Mouse (Mus musculus): ENCODE data around the gene Naa30. TPM values are rescaled to one million over a fixed set of nuclear protein-coding genes. Genes with fewer than 3 reads are reported as not detected.

Gene Naa30
- total and polyA plus RNA-seq, 3 experiments = 15.9 to 32.6 (median 18.7) TPM

GRCm38 (mm10) chr14:49226471-49226870 is 54.4 kb downstream of the Naa30 start:
- H3K36me3 ChIP-seq (ENCODE audit: control insufficient read depth in 1 of 2, insufficient read depth in 2 of 2, low read length in 2 of 2) = no peaks in the 10 kb centered on the region
- no peak overlapping the region for H3K27ac ChIP-seq (ENCODE audit: control insufficient read depth, low read depth, low read length)
- no peaks in the 10 kb centered on the region for H3K79me2 ChIP-seq (ENCODE audit: control insufficient read depth, insufficient read depth, low read length, poor library complexity)
- no peaks in the 10 kb centered on the region for H3K27me3 ChIP-seq (ENCODE audit: control insufficient read depth in 1 of 2, insufficient read depth in 2 of 2, low read length in 2 of 2)
- H3K9ac ChIP-seq (ENCODE audit: control insufficient read depth, low read depth, low read length, poor library complexity, severe bottlenecking) = no peak overlapping the region
- no peak overlapping the region for H3K4me3 ChIP-seq (ENCODE audit: control insufficient read depth in 1 of 2, insufficient read depth in 1 of 2, low read depth in 2 of 2, low read length in 2 of 2)
- DNase-seq (ENCODE audit: low read depth, low spot score) = no peak
- no peaks in the 10 kb centered on the region for H3K9me3 ChIP-seq (replicated peaks; ENCODE audit: insufficient read depth, low read length)
- no peaks in the 10 kb centered on the region for H3K4me1 ChIP-seq (ENCODE audit: control insufficient read depth in 1 of 2, insufficient read depth in 2 of 2, low read length in 2 of 2)
- TF ChIP-seq E2F4 (IDR thresholded peaks at IDR 0.05; ENCODE audit: borderline replicate concordance, low read depth, low read length) (no peak), GABPA (IDR thresholded peaks at IDR 0.05; ENCODE audit: low read depth, low read length) (no peak), BHLHE40 (IDR thresholded peaks at IDR 0.05; ENCODE audit: borderline replicate concordance, low read depth, low read length) (no peak), NRF1 (IDR thresholded peaks at IDR 0.05; ENCODE audit: insufficient read depth, low read depth, low read length, poor library complexity, severe bottlenecking) (no peak), ELF1 (IDR thresholded peaks at IDR 0.05; ENCODE audit: low read depth, low read length) (no peak), POLR2A (IDR thresholded peaks at IDR 0.05; ENCODE audit: control insufficient read depth in 1 of 2, insufficient read depth in 1 of 2, low read depth in 1 of 2, low read length in 2 of 2, poor library complexity in 1 of 2) (no peak), ZKSCAN1 (IDR thresholded peaks at IDR 0.05; ENCODE audit: low read depth, low read length) (no peak), CHD1 (IDR thresholded peaks at IDR 0.05; ENCODE audit: low read depth, low read length) (no peak)

- no peak overlapping the region for H3K27ac ChIP-seq (ENCODE audit: control insufficient read depth, low read depth, low read length)
- H3K79me2 ChIP-seq (ENCODE audit: control insufficient read depth, insufficient read depth, low read length, poor library complexity) = no peaks in the 10 kb centered on the region
- no peak for TF ChIP-seq USF1 (IDR thresholded peaks at IDR 0.05; ENCODE audit: low read depth, low read length)
- no peak for TF ChIP-seq ETS1 (IDR thresholded peaks at IDR 0.05; ENCODE audit: low read depth, low read length)
- no peak for TF ChIP-seq SMC3 (IDR thresholded peaks at IDR 0.05; ENCODE audit: low read depth, low read length)
- TF ChIP-seq TBP (IDR thresholded peaks at IDR 0.05; ENCODE audit: low read depth, low read length) = no peak
- DNase-seq (ENCODE audit: low read depth, low spot score) = no peak
- H3K4me3 ChIP-seq (ENCODE audit: control insufficient read depth in 1 of 2, insufficient read depth in 1 of 2, low read depth in 2 of 2, low read length in 2 of 2) = no peak overlapping the region
- H3K36me3 ChIP-seq (ENCODE audit: control insufficient read depth in 1 of 2, insufficient read depth in 2 of 2, low read length in 2 of 2) = no peaks in the 10 kb centered on the region
- H3K9ac ChIP-seq (ENCODE audit: control insufficient read depth, low read depth, low read length, poor library complexity, severe bottlenecking) = no peak overlapping the region
- H3K4me1 ChIP-seq (ENCODE audit: control insufficient read depth in 1 of 2, insufficient read depth in 2 of 2, low read length in 2 of 2) = no peaks in the 10 kb centered on the region
- H3K9me3 ChIP-seq (replicated peaks; ENCODE audit: insufficient read depth, low read length) = no peaks in the 10 kb centered on the region
- no peaks in the 10 kb centered on the region for H3K27me3 ChIP-seq (ENCODE audit: control insufficient read depth in 1 of 2, insufficient read depth in 2 of 2, low read length in 2 of 2)
These were observed 55.0 kb downstream of the Naa30 start for GRCm38 (mm10) chr14:49226986-49227385.

GRCm38 (mm10) chr14:49231845-49232244 is 59.8 kb downstream of the Naa30 start:
- Histone ChIP-seq H3K79me2 (ENCODE audit: control insufficient read depth, insufficient read depth, low read length, poor library complexity) (no peaks in the 10 kb centered on the region), H3K4me1 (ENCODE audit: control insufficient read depth in 1 of 2, insufficient read depth in 2 of 2, low read length in 2 of 2) (no peaks in the 10 kb centered on the region), H3K9me3 (replicated peaks; ENCODE audit: insufficient read depth, low read length) (no peaks in the 10 kb centered on the region), H3K27ac (ENCODE audit: control insufficient read depth, low read depth, low read length) (no peak overlapping the region), H3K9ac (ENCODE audit: control insufficient read depth, low read depth, low read length, poor library complexity, severe bottlenecking) (no peak overlapping the region), H3K4me3 (ENCODE audit: control insufficient read depth in 1 of 2, insufficient read depth in 1 of 2, low read depth in 2 of 2, low read length in 2 of 2) (no peak overlapping the region), H3K27me3 (ENCODE audit: control insufficient read depth in 1 of 2, insufficient read depth in 2 of 2, low read length in 2 of 2) (no peaks in the 10 kb centered on the region), H3K36me3 (ENCODE audit: control insufficient read depth in 1 of 2, insufficient read depth in 2 of 2, low read length in 2 of 2) (no peaks in the 10 kb centered on the region)
- TF ChIP-seq GABPA (IDR thresholded peaks at IDR 0.05; ENCODE audit: low read depth, low read length) (no peak), NRF1 (IDR thresholded peaks at IDR 0.05; ENCODE audit: insufficient read depth, low read depth, low read length, poor library complexity, severe bottlenecking) (no peak), TAL1 (IDR thresholded peaks at IDR 0.05; ENCODE audit: low read length) (no peak), ZC3H11A (IDR thresholded peaks at IDR 0.05; ENCODE audit: low read depth, low read length) (no peak), USF2 (IDR thresholded peaks at IDR 0.05; ENCODE audit: borderline replicate concordance in 1 of 2, insufficient read depth in 1 of 2, low read depth in 1 of 2, low read length in 2 of 2) (no peak), MAZ (IDR thresholded peaks at IDR 0.05; ENCODE audit: low read depth, low read length) (no peak), MAFK (IDR thresholded peaks at IDR 0.05; ENCODE audit: borderline replicate concordance, low read depth, low read length) (no peak), TCF12 (IDR thresholded peaks at IDR 0.05; ENCODE audit: low read depth, low read length) (no peak), POLR2AphosphoS2 (IDR thresholded peaks at IDR 0.05; ENCODE audit: low read length) (no peak), NELFE (IDR thresholded peaks at IDR 0.05; ENCODE audit: low read depth, low read length) (no peak), ZKSCAN1 (IDR thresholded peaks at IDR 0.05; ENCODE audit: low read depth, low read length) (no peak), POLR2AphosphoS5 (IDR thresholded peaks at IDR 0.05; ENCODE audit: borderline replicate concordance, low read depth, low read length) (no peak), MXI1 (IDR thresholded peaks at IDR 0.05; ENCODE audit: low read depth, low read length) (no peak), GATA1 (IDR thresholded peaks at IDR 0.05; ENCODE audit: low read depth, low read length) (no peak), KAT2A (conservative IDR thresholded peaks at IDR 0.05; ENCODE audit: low read depth, low read length) (no peak), EP300 (IDR thresholded peaks at IDR 0.05; ENCODE audit: low read depth in 1 of 2, low read length in 2 of 2) (no peak)
- DNase-seq (ENCODE audit: low read depth, low spot score) = no peak

Measured in MEL (cell line).